In the genomic region with DNA sequence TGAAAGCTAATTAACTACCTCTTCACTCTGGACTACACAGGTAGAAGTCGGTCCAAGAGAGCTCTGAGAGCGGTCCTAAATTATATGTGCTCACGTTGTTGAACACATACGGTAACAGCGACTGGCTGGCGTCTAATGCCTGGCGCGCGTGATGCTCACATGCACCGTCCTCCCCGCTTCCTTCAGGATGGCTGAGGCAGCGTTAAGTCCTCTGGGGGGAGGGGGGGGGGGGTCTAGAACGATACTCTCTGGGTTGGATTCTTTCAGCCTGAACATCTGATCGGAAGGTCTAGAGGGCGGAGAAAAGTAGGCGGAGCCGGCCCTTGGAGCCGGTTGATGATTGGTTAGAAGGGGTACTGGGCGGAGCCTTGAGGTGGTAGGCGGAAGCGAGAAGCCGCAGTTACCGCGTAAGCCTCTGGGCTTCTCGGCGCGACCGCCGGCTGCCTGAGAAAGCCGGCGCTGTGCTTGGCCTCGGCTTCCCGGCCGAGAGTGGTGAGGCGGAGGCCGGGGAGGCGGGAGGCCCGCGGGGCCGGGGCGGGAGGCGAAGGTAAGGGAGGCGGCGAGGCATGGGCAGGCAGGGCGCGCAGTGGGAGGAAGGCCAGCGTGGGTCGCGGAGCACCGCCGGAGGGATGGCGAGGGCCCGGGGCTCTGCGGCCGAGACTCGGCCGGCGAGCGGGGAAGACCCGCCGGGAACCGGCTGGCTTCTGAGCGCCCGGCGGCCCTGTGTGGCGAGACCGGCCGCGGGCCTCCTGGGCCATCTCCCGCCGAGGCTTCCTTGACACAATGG, we compare ENCODE assay signal across 8 mouse cellular contexts. TPM values are rescaled to one million over a fixed set of nuclear protein-coding genes. Genes with fewer than 3 reads are reported as not detected.
DNase-seq lines count a peak whose midpoint lies in the region; ATAC-seq lines count a peak whose summit lies in the region.

Idh1 (minus strand) TSS at position 214 of the 787 bp plus-strand sequence.
Pikfyve (plus strand) TSS at position 397 of the 787 bp plus-strand sequence.

- peak; percentile 99 for DNase-seq in adipocyte (ENCODE audit: low spot score)
- DNase-seq in embryo, embryonic 10 days (ENCODE audit: low spot score) = peak; percentile 94
- peak; percentile 94 for DNase-seq in gastrocnemius, postnatal 14 days
- DNase-seq in intestine, embryonic 14.5 days (ENCODE audit: low spot score) = peak; percentile 97
- DNase-seq in left cerebral cortex, postnatal 14 days (ENCODE audit: low spot score in 2 of 2) = peak; percentile 98 to 99
- peak; percentile 99 for DNase-seq in mesoderm, embryonic 11.5 days (ENCODE audit: low read depth, low spot score)
- DNase-seq in right cerebral cortex, postnatal 36 days (ENCODE audit: low spot score in 2 of 2) = peak; percentile 95 to 96
- DNase-seq in yolk sac, embryonic 10.5 days (ENCODE audit: low spot score) = peak; percentile 99

- H3K4me1 ChIP-seq in intestine, embryonic 14.5 days (replicated peaks; ENCODE audit: control insufficient read depth, insufficient read depth, low read length) = no peaks in the 10 kb centered on the region; the same call in 1 of the 2 replicates

- H3K4me3 ChIP-seq in intestine, embryonic 14.5 days (ENCODE audit: low read depth, low read length) = peak within 1 kb of the TSS; percentile 78

- H3K27ac ChIP-seq in intestine, embryonic 14.5 days (ENCODE audit: low read depth) = peak within 1 kb of the TSS; percentile 73

- H3K4me2 ChIP-seq in intestine, embryonic 14.5 days (ENCODE audit: low read length) = peak within 1 kb of the TSS; percentile 92

- no peaks in the 10 kb centered on the region for H3K27me3 ChIP-seq in intestine, embryonic 14.5 days (replicated peaks; ENCODE audit: control insufficient read depth, insufficient read depth, low read length)

- WGBS in intestine, embryonic 14.5 days = under 1% methylated on average over 69 of the region's 71 CpGs

- intact Hi-C loops in gastrocnemius, postnatal 14 days (cut with DNase I; ENCODE audit: low total_unique reads) = loop anchor here (10.0 kb wide), 1 partner anchor 142 kb away; no protein-coding TSS in a partner anchor
- intact Hi-C loops in left cerebral cortex, postnatal 14 days (cut with DNase I) = no loop called here

- ATAC-seq in intestine, embryonic 14.5 days (replicated peaks; ENCODE audit: low FRiP score, low TSS enrichment, low read depth) = peak; percentile 100

- no peaks in the 10 kb centered on the region for H3K9me3 ChIP-seq in intestine, embryonic 14.5 days (ENCODE audit: control insufficient read depth, low read length)

- peak within 1 kb of the TSS; percentile 76 for H3K9ac ChIP-seq in intestine, embryonic 14.5 days (ENCODE audit: low read length)

- no peaks in the 10 kb centered on the region; the same call in 1 of the 2 replicates for H3K36me3 ChIP-seq in intestine, embryonic 14.5 days (ENCODE audit: control insufficient read depth, insufficient read depth, low read length)

RNA-seq across cellular contexts. Expression of gene Idh1, which starts in this region (rescaled TPM):
- 10 to 100 TPM; 39.9 to 51.1 TPM for total RNA-seq in gastrocnemius, postnatal 14 days (2021)
- polyA plus RNA-seq in intestine, embryonic 14.5 days (2014; fragmentation: Nextera tagmentation; extraction: Ambion mirVana) = 196 and 199 TPM in 2 replicates
- 10 to 100 TPM; 52.8 to 67.6 TPM for total RNA-seq in left cerebral cortex, postnatal 14 days (2021)

RNA-seq across cellular contexts. Expression of gene Pikfyve, which starts in this region (rescaled TPM):
- 1 to 10 TPM; 8.5 to 8.9 TPM for total RNA-seq in gastrocnemius, postnatal 14 days (2021)
- polyA plus RNA-seq in intestine, embryonic 14.5 days (2014; fragmentation: Nextera tagmentation; extraction: Ambion mirVana) = 13.6 and 15.5 TPM in 2 replicates
- 10 to 100 TPM; 40.6 to 43.2 TPM for total RNA-seq in left cerebral cortex, postnatal 14 days (2021)

Comparison
In these comparisons a context has a peak if more than half of its experiments do, and no peak if none do; other contexts are left out.
1. Peak in every context shown above with its lines: DNase-seq, ATAC-seq, H3K4me3 ChIP-seq and H3K27ac ChIP-seq.
2. RNA of gene Pikfyve (total RNA-seq): 40.6 to 43.2 TPM in left cerebral cortex, postnatal 14 days; 8.5 to 8.9 TPM in gastrocnemius, postnatal 14 days; every median in the first group is over 4 times any median in the second.